Mouse (Mus musculus): ENCODE measurements at regions not wholly inside any gene's neighbourhood (a gene's known extent, or its start where the extent isn't known, plus 50 kb on each side); places are given as distances from the start of the nearest gene placed in this dataset.

GRCm38 (mm10) chr13:113736468-113736867 lies 57.8 kb upstream of the Arl15 start:
- no peak for DNase-seq (ENCODE audit: low spot score)

- DNase-seq (ENCODE audit: low spot score), result no peak
Observed at GRCm38 (mm10) chr13:113735611-113736285, 58.6 kb upstream of the Arl15 start.

DNA sequence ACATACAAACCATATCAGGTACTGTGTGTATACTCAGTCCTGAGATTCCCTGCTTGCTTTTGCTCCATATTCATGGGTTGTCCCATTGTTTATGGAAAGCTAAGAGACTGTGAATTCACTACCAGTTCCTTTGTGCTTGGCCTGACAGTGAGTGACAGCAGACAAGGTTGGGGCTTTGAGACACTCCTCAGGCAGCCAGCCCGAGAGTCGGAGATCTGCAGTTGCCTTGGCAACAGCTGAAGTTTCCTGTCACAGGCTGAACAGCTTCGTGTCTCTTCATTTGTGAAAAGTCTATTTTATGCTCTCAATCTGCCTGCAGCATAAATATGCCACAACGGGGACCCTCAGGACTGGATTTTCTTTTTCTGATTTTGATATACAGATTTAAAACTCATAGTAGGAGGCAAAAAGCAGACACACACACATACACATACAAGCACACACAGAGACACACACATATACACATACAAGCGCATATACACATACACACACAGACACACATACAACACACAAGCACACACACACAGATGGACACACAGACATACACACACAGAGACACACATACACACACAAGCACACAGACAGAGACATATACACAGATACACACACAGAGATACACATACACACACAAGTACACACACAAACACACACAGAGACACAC lies 60.0 kb upstream of the Arl15 start:
- peak; percentile 19 for DNase-seq (ENCODE audit: low spot score)

DNA sequence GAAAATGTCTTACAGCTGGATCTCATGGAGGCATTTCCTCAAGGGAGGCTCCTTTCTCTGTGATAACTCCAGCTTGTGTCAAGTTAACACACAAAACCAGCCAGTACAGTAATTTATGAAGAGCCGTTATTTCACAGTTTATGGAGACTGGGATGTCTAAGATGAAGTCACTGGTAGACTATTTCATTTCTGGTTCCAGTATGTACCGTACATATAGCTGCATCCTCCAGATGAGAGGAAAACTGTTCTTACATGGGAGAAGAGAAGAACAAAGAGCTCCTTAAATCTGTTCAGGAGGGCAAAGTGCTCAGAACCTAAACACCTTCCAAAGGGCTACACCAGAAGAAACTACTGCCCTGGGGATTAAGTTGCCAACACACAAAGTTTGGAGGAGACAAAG lies 60.6 kb upstream of the Arl15 start:
- DNase-seq (ENCODE audit: low spot score), result no peak

DNA sequence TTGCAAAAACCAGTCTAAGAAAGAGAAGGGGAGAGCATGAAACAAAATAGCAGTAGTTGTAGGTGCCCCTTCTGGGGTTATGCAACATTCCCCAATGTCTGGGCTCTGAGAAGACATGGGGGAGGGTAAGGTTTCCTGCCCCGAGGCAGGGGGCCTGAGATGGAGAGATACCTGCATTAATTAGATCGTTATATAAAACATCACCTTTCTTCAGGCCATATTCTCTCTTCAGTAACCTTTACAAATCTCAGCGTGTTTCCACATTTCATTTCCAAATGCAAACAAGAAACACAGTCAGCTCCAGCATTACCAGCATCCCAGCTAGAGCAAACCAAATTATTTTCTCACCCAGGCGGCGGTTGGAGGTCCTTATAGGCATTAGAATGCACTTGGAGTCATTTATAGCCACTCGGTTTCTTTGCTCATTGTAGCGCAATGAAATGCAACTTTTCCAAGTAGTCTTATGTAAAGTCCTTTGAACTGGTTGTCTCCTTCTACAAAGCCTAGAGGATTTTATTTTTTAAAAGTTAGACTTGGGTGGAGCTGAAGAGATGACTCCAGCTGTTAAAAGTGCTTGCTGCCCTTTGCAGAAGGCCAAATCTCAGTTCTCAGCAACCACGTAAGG lies 63.4 kb upstream of the Arl15 start:
- DNase-seq (ENCODE audit: low spot score), result no peak

DNA sequence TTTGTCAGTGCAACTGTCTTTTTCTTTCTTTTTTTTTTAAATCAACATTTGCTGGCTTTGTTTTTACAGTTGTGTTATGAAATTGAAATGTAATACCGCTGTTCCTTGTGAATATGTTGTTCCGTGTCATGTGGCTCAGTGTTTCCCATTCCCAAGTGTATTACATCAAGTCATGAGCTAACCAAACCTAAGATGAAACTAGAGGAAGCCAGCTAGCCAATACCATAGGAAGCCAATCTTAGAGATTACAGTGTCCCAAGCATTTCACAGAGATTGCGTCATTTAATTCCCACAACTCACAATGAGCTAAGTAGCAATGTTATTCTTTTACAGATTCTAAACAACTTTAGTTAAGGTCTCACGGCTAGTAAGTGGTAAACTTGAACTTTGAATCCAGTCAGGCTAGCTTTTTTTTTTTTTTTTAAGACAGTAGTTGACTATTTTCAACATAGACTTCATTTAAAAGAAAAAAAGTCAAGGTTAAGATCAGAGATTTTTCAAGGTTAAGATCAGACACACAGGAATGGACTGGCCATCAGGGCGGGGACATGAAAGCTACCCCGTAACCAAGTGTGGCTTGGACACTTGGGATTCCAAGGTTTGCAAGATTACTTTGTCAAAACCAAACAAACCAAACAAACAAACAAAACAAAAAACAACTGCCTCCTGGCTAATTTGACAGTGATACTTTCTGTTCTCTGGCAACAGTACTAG lies 64.1 kb upstream of the Arl15 start:
- DNase-seq (ENCODE audit: low spot score), result no peak

DNA sequence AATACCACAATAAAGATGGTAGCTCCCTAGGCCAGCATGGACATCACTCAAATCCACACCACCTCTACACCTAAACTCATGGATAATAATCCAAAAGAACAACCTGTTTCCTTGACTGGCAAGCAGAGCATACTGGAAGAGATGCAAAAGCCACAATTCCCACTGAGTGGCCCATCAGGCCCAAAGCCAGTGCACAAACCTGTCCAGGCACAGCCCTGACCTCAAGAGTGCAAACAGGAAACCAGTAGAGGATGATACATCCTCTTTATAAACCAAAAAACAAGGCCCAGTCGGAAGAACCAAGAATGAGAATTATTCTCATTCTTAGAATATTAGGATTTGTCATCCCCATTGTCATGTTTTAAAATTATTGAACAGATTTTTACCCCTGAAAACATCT lies 64.7 kb upstream of the Arl15 start:
- no peak for DNase-seq (ENCODE audit: low spot score)

DNA sequence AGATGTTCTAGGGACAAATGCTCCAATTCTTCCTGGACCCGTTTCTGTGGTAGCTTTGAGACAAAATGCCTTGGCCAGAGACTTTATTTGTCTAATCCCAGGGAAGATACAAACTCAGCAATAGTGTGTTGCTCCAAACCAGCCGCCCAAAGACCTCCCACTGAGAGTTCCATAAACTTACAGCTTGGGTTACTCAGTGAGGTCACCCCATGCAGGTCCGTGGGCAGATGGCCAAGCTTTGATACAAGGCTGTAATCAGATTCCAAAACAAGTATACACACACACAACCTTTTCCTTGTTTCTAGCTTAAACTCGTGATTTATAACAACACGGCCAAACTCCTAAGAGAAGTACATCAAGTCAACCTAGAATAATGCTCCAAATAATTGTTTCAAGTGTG lies 64.6 kb upstream of the Hspb3 start:
- no peak for DNase-seq (ENCODE audit: low spot score)

DNA sequence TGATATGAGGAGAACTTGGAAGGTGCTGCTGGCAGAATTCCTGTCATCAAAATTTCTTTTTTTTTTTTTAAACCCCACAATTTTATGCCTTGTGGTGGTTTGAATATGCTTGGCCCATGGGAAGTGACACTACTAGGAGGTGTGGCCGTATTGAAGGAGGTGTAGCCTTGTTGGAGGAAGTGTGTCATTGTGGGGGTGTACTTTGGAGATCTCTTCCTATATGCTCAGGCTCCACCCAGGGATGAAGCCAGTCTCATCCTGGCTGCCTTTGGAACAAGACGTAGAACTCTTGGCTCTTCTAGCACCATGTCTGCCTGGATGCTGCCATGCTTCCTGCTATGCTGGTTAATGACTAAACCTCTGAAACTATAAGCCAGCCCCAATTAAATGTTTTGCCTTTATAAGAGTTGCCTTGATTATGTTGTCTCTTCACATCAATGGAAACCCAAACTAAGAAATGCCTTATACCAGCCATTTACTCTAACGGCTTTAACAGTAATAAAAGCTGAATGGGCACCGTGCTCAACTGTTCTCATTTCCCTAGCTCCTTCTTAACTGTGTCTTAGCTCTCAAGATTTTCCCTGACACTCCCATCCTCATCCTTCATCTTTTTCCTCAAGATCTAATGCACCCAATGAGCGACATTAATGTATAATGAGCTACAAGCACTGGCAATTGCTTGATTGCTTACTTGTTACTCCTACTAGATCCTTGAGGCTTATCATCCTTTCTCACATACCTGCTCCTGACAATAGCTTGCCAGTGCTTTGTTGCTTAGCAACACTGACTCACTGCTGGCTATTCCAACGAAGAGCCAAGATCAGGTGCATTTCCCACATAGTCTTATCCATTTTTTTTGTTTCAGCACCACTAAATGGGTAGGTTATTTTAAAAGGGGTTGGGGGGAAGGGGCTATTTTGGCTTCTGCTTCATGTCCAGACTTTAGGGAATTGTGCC lies 61.7 kb upstream of the Hspb3 start:
- no peak for DNase-seq (ENCODE audit: low spot score)

DNA sequence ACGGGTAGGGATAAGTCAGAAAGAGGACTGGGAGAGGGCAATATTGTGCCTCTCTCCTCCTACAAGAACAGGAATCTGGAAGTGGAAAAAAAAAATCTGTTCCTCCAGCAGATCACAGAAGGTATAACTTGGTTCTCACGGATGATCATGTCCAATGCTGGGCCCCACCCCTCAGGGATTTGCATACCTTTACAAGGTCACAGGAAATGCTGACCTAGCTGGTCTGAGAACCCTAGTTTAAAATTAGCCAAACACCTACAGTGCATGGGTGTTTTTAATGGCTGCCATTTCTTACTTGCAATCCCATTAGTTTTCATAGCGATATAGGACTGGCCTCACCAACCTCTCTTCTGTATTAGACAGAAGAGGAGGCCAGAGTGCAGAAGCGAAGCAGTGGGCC lies 51.8 kb upstream of the Hspb3 start:
- no peak for DNase-seq (ENCODE audit: low spot score)

DNA sequence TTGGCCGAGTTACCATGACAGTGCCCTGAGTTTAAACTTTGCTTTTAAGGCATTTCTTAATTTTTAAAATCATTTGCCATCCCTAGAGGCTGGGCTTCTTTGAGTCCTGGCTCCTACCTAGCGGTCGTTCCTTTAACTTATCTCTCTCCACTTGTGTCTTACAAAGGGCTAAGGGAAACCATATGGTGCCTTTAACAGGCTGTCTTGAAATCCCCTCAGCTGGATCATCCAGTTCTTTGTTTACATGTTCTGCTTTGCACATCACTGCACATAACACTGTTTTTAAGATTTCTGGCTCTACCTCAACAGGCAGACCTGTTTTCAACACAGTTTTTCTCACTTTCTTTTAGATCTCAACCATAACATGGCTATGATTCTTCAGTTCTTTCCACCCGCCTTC lies 50.4 kb upstream of the Hspb3 start:
- DNase-seq (ENCODE audit: low spot score), result no peak
